Mouse (Mus musculus) right cerebral cortex, postnatal 10 days (tissue): ENCODE results near the gene Dixdc1.

Experiments
- DNase-seq, 2 experiments: peaks; one replicate each; pipeline ENCODE4 v3.0.0; 2021; ENCODE audit warnings: low spot score in 2 of 2

The Dixdc1 gene

GRCm38 (mm10) chr9:50745806-50746205, 6.5 kb upstream of the Dixdc1 start:
- DNase-seq = no peak

- no peak for DNase-seq
These were observed 3.4 kb upstream of the Dixdc1 start for GRCm38 (mm10) chr9:50742744-50743143.

- DNase-seq = no peak
These were observed 2.9 kb upstream of the Dixdc1 start for GRCm38 (mm10) chr9:50742261-50742660.

DNA sequence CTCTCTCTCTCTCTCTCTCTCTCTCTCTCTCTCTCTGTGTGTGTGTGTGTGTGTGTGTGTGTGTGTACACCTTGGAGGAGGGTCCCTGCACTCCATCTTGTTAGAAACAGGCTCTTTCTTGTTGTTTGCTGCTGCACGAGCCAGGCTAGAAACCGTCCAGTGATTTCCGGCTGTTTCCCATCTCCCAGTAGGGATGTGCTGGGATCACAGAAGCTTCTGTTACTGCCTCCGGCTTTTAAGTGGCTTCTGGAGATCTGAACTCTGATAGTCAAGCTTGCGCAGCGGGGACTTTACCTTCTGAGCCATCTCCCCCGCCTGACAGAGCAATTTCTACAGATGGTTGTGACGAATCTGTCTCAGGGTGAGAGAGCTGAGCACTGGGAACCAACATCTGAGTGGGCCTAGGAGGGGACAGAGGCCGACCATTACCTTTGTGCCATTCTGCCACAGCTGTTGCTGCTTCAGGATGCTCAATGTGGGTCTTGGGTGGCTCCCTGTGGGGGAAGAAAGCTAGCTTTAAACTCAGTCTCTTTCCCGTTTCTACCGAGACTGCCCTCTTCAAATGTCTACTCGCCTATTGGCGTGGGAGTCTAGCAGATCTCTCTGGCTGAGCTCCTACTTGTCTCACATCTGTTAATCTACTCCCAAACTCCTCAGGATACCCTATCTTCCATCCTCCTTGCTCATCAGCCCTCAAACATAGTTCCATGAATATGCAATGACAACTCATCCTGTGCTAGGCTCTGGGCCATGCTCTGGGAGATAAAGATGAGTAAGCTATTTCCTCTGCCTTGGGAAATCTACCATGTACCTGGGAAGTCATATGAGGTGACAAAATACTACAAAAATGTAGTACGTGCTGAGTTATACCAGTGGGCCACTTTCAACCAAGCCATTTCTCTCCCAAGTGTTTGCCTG, 1.8 kb upstream of the Dixdc1 start:
- no peak for DNase-seq

- peak in 1 of 2 experiments; percentile 62 for DNase-seq
These were observed 4.3 kb downstream of the Dixdc1 start for GRCm38 (mm10) chr9:50734989-50735388.

- DNase-seq = no peak
These were observed 6.8 kb downstream of the Dixdc1 start for GRCm38 (mm10) chr9:50732560-50732959.

DNA sequence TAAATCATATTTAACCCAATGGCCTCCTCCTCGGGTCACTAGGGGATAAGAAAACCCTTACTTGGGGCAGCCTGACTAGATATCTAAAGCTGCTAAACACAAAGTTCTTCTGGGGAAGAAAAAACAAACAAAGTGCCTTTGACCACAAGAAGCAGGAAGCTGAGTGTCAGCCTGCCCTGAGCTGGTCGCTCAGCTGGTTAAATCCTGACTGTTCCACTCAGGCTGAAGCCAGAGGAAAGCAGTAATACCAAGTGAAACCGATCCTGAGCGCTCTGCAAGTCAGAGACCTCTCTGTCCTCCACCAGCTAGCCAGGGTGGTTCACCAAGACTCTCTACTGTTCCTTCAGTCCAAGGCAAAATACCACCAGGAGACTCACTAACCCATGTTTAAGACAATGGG, 9.7 kb downstream of the Dixdc1 start:
- DNase-seq = no peak

DNA sequence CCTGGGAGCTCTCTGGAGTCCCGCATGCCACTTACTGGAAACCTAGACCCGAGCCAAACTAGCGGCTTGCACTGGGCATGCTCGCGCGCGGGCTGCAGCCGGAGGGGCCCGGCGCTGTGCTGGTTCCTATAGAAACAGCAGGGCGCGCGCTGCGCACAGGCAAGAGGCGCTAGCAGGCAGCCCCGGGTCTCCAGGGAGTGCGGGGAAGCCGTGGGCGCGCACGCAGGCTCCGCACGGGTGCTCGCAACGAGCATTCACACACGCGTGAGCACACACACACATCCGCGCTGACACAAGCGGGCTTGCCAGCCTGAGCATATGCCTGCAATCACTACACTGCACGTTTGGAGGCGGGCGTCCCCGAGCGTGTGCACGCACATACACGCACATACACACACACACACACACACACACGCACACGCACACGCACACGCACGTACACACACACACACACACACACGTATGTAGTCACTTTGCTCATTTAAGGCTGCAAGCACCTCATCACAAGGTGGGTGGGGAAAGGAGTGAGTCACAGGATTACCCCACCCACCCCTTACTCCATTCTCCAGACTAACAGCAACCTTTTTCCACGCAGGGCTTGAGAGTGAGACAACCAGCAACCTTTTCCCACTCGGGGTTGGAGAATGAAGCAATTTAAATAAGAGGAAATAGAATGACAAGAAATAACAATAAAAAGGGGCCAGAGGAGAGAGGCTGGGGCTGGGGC, 11.2 kb downstream of the Dixdc1 start:
- peak; percentile 95 to 96 for DNase-seq

GRCm38 (mm10) chr9:50727171-50727924, 12.0 kb downstream of the Dixdc1 start:
- DNase-seq = peak; percentile 66 to 71

GRCm38 (mm10) chr9:50725921-50726590, 13.3 kb downstream of the Dixdc1 start:
- DNase-seq = no peak

- DNase-seq = no peak
These were observed 14.5 kb downstream of the Dixdc1 start for GRCm38 (mm10) chr9:50724661-50725330.

GRCm38 (mm10) chr9:50724147-50724546, 15.2 kb downstream of the Dixdc1 start:
- no peak for DNase-seq

DNA sequence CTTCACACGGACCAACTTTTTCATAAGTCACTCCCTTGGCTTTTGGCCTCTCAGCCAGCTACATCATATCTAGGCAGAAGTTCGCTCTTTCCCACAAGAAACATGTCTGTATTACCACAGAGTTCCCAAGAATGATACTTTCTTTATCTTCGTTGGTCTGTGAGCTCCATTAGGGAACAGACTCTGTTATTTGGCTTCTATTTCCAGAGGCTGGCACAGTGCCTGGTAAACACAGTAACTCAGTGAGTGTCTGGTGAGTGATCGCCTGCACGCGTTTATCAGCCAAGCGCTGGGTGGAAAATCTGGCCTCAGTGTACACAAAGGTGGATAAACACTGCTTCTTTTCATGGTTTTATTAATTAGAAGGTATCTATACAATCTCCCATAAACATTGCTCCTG, 15.9 kb downstream of the Dixdc1 start:
- peak; percentile 87 for DNase-seq

- peak in 1 of 2 experiments; percentile 58 for DNase-seq
These were observed 16.8 kb downstream of the Dixdc1 start for GRCm38 (mm10) chr9:50722451-50722911.

GRCm38 (mm10) chr9:50721061-50721460, 18.3 kb downstream of the Dixdc1 start:
- DNase-seq = no peak

- no peak for DNase-seq
These were observed 20.4 kb downstream of the Dixdc1 start for GRCm38 (mm10) chr9:50718878-50719277.

DNA sequence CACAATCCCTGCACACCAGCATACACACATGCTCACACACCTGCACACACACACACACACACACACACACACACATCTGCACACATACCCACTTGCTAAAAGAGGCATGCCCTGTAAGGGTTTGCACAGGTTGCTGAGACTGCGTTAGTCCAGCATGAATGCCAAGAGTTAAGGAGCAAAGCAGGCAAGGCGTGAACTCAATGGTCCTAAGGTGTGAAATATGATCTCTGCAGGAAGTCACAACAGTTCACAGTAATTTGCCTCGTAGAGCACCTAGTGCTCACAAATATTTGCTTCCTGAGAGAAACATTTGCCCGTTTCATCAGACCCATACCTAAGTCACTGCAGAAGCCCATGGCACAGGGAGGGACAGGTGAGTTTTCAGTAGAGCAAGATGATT, 25.1 kb downstream of the Dixdc1 start:
- no peak for DNase-seq

DNA sequence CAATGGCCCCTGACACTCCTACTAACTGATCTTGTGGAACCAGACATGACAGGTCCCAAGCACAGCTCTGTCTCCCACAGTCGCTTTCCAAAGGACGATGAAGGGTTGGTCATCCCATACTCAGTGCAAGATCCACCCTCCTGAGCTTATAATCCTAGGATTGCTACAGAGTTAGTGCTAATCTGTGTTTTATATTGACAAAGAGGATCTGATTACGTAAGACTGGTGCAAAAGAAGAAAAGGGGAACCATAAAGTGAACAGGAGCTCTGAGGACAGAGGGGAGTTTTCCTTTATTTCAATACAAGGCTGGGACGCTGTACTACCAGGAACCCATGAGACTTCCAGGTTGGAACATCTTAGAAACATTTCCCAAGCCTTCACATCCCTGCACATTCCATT, 28.0 kb downstream of the Dixdc1 start:
- no peak for DNase-seq

- peak in 1 of 2 experiments; percentile 59 for DNase-seq
These were observed 30.2 kb downstream of the Dixdc1 start for GRCm38 (mm10) chr9:50709108-50709507.

- DNase-seq = no peak
These were observed 34.4 kb downstream of the Dixdc1 start for GRCm38 (mm10) chr9:50704907-50705306.
